Mouse (Mus musculus) CH12.LX (cell line): ENCODE measurements around the gene Olfr1198. TPM values are rescaled to one million over a fixed set of nuclear protein-coding genes. Genes with fewer than 3 reads are reported as not detected.

Source experiments
- DNase-seq: peaks from one replicate; pipeline ENCODE4 v3.0.0-alpha.2; 2013; ENCODE audit errors: extremely low read depth
- H3K27ac ChIP-seq: 2 replicates; pipeline ENCODE4 v1.5.1; 2012; ENCODE audit warnings: low read depth, mild to moderate bottlenecking, control low read depth, moderate library complexity; ENCODE audit not compliant: insufficient read depth
- H3K27me3 ChIP-seq: replicated peaks from 2 replicates; pipeline ENCODE3; 2012; ENCODE audit warnings: inconsistent platforms
- H3K36me3 ChIP-seq, 2 experiments: replicated peaks in 1 of 2; 2 replicates each; pipeline versions ENCODE3 to v1.6.1; 2012; ENCODE audit warnings: inconsistent platforms in 1 of 2, low read length in 1 of 2, mild to moderate bottlenecking in 1 of 2, mixed read lengths in 1 of 2, moderate library complexity in 1 of 2; ENCODE audit not compliant: control insufficient read depth in 1 of 2, insufficient read depth in 1 of 2
- H3K4me1 ChIP-seq, 2 experiments: 2 replicates each; pipeline ENCODE4 v1.6.1; 2012; ENCODE audit warnings: inconsistent platforms in 1 of 2, moderate library complexity in 1 of 2; ENCODE audit not compliant: insufficient read depth in 2 of 2, control insufficient read depth in 1 of 2
- H3K4me2 ChIP-seq: 2 replicates; pipeline ENCODE4 v1.6.1; 2012; ENCODE audit warnings: low read depth, mild to moderate bottlenecking, control low read depth; ENCODE audit not compliant: poor library complexity, insufficient read depth, severe bottlenecking
- H3K4me3 ChIP-seq, 3 experiments: fragments of 150-350 bp in 1 of 3; sonication (generic) in 1 of 3; replicated peaks in 1 of 3; 2 replicates each; pipeline versions ENCODE3 to v1.5.1; 2011 to 2012; ENCODE audit warnings: low read depth in 2 of 3, low read length in 2 of 3, mild to moderate bottlenecking in 2 of 3, moderate library complexity in 2 of 3, control low read depth in 1 of 3, improper control_type of control experiment in 1 of 3, inconsistent platforms in 1 of 3, mixed read lengths in 1 of 3; ENCODE audit not compliant: poor library complexity in 1 of 3
- H3K79me2 ChIP-seq: replicated peaks from 2 replicates; pipeline ENCODE4 v1.6.1; 2012; ENCODE audit warnings: mild to moderate bottlenecking, moderate library complexity; ENCODE audit not compliant: control insufficient read depth, poor library complexity, insufficient read depth, severe bottlenecking; ENCODE audit errors: extremely low read depth
- H3K9ac ChIP-seq: 2 replicates; pipeline ENCODE4 v1.6.1; 2012; ENCODE audit warnings: low read depth, mild to moderate bottlenecking, control low read depth, moderate library complexity; ENCODE audit not compliant: insufficient read depth
- H3K9me3 ChIP-seq: replicated peaks from 2 replicates; pipeline ENCODE3; 2012; ENCODE audit warnings: low read length, inconsistent platforms, mixed read lengths
- E2F4 ChIP-seq: IDR thresholded peaks from 2 replicates; pipeline ENCODE4 v1.6.1; 2011; ENCODE audit warnings: low read depth, low read length, improper control_type of control experiment; ENCODE audit not compliant: insufficient replicate concordance
- MAFK ChIP-seq: IDR thresholded peaks from 2 replicates; pipeline ENCODE4 v1.6.1; 2011; ENCODE audit warnings: low read length, improper control_type of control experiment; ENCODE audit not compliant: insufficient replicate concordance
- MAZ ChIP-seq: IDR thresholded peaks from 2 replicates; pipeline ENCODE4 v1.6.1; 2012; ENCODE audit warnings: low read depth, mild to moderate bottlenecking, inconsistent platforms, low read length, improper control_type of control experiment, moderate library complexity
- MEF2A ChIP-seq: IDR thresholded peaks from 2 replicates; pipeline ENCODE4 v1.6.1; 2014; ENCODE audit warnings: low read depth, mild to moderate bottlenecking, inconsistent platforms, low read length, improper control_type of control experiment, borderline replicate concordance
- NELFE ChIP-seq: IDR thresholded peaks from 2 replicates; pipeline ENCODE4 v1.6.1; 2011; ENCODE audit warnings: low read depth, low read length, improper control_type of control experiment
- PAX5 ChIP-seq: IDR thresholded peaks from 2 replicates; pipeline ENCODE4 v1.6.1; 2012; ENCODE audit warnings: low read length, inconsistent platforms, mixed read lengths
- POLR2A ChIP-seq: IDR thresholded peaks from 2 replicates; pipeline ENCODE4 v1.6.1; 2011; ENCODE audit warnings: low read depth, mild to moderate bottlenecking, improper control_type of control experiment, low read length
- RAD21 ChIP-seq: IDR thresholded peaks from 2 replicates; pipeline ENCODE4 v1.6.1; 2011; ENCODE audit warnings: low read depth, mild to moderate bottlenecking, low read length, improper control_type of control experiment, moderate library complexity
- SIN3A ChIP-seq: IDR thresholded peaks from 2 replicates; pipeline ENCODE4 v1.6.1; 2012; ENCODE audit warnings: low read length, improper control_type of control experiment, inconsistent platforms
- TBP ChIP-seq: conservative IDR thresholded peaks from 2 replicates; pipeline ENCODE4 v1.6.1; 2011; ENCODE audit warnings: low read depth, low read length, improper control_type of control experiment
- USF2 ChIP-seq: conservative IDR thresholded peaks from 2 replicates; pipeline ENCODE4 v1.6.1; 2011; ENCODE audit warnings: low read depth, low read length, improper control_type of control experiment
- ZNF384 ChIP-seq: IDR thresholded peaks from 2 replicates; pipeline ENCODE4 v1.6.1; 2012; ENCODE audit warnings: low read depth, low read length, improper control_type of control experiment, inconsistent platforms
- dilution Hi-C: fragments of 300-500 bp; cut with MboI; formaldehyde crosslinking; loops from 2 replicates; pipeline ENCODE4 v1.14.3; 2020; ENCODE audit warnings: low sequenced_read_pairs; ENCODE audit not compliant: extremely low pct_unique_long_range_greater_than_20kb, extremely low pct_ligation_motif_present
- in situ Hi-C: fragments of 300-500 bp; cut with MboI; formaldehyde crosslinking; loops from 3 replicates; pipeline ENCODE4 v1.14.3; 2019; ENCODE audit warnings: low sequenced_read_pairs, low pct_ligation_motif_present, low pct_unique_long_range_greater_than_20kb, mixed read lengths
- polyA plus RNA-seq: library from polyadenylated mRNA; unstranded; fragments of >175 nt; gene quantifications from 2 replicates; pipeline ENCODE4 v1.2.1, GENCODE M21; 2012; ENCODE audit warnings: low read depth; ENCODE audit not compliant: insufficient read length
- total RNA-seq, 2 experiments: library from RNA; depleted of rRNA; stranded (reverse); fragments of 300-350 nt in 1 of 2; fragments of >200 nt in 1 of 2; gene quantifications; 2 replicates each; pipeline ENCODE4 v1.2.3; 2012 to 2014

Gene Olfr1198
- total and polyA plus RNA-seq, 3 experiments: not detected

DNA sequence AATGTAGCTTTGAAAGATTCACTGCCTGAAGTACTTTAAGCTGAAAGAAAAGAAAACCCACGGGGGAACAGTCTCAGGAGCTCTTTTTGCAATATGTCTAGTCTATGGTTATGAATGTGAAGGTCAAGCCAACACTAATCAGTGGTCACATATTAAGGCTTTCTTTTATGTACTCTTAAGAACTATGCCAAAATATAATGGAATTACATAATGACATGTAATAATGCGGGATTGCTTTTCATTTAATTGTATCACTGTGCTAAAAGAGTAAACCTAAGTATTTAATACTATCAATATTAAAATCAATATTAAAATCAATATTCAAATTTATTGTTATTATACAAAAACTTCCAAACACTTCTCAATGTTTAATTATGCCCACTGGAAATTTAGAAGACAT is 46.7 kb downstream of the Olfr1198 start, which contains the start of gene Olfr1196:
Gene Olfr1196 (minus strand): TSS at position 101 of the 400 bp plus-strand sequence.
- no peak for TF ChIP-seq SIN3A
- TF ChIP-seq ZNF384: no peak
- no peak for TF ChIP-seq NELFE
- TF ChIP-seq TBP: no peak
- no peak for TF ChIP-seq PAX5
- TF ChIP-seq POLR2A: no peak
- TF ChIP-seq USF2: no peak
- TF ChIP-seq MAZ: no peak
- TF ChIP-seq RAD21: no peak
- no peak for TF ChIP-seq E2F4
- TF ChIP-seq MEF2A: no peak
- no peak for TF ChIP-seq MAFK
- H3K4me1 ChIP-seq: no peaks in the 10 kb centered on the region
- in situ Hi-C loops: no loop called here
- H3K27ac ChIP-seq: no peak within 1 kb of the TSS
- no peak for DNase-seq
- no peak within 1 kb of the TSS for H3K4me3 ChIP-seq
- no peak within 1 kb of the TSS for H3K4me2 ChIP-seq
- H3K9ac ChIP-seq: no peak within 1 kb of the TSS
- no peaks in the 10 kb centered on the region for H3K79me2 ChIP-seq
- H3K36me3 ChIP-seq: no peaks in the 10 kb centered on the region
- H3K9me3 ChIP-seq: no peaks in the 10 kb centered on the region
- H3K27me3 ChIP-seq: no peaks in the 10 kb centered on the region
- dilution Hi-C loops: no loop called here

Other genes with a start within 250 kb of the Olfr1198 start
Only the 20 nearest of the 22 such genes appear.
- not detected in 2 replicates for gene Olfr1188, start 194.4 kb downstream of the Olfr1198 start, total RNA-seq (2012; rRNA removed)
- gene Olfr1188, start 194.4 kb downstream of the Olfr1198 start, total RNA-seq (2014; rRNA removed): not detected in 2 replicates
- gene Olfr1188, start 194.4 kb downstream of the Olfr1198 start, polyA plus RNA-seq: not detected in 2 replicates
- gene Olfr1189, start 164.9 kb downstream of the Olfr1198 start, total RNA-seq (2012; rRNA removed): not detected in 2 replicates
- not detected in 2 replicates for gene Olfr1189, start 164.9 kb downstream of the Olfr1198 start, total RNA-seq (2014; rRNA removed)
- not detected in 2 replicates for gene Olfr1189, start 164.9 kb downstream of the Olfr1198 start, polyA plus RNA-seq
- not detected in 2 replicates for gene Olfr1191-ps1, start 110.8 kb downstream of the Olfr1198 start, total RNA-seq (2012; rRNA removed)
- gene Olfr1191-ps1, start 110.8 kb downstream of the Olfr1198 start, total RNA-seq (2014; rRNA removed): not detected in 2 replicates
- gene Olfr1191-ps1, start 110.8 kb downstream of the Olfr1198 start, polyA plus RNA-seq: not detected in 2 replicates
- not detected in 2 replicates for gene Olfr1192-ps1, start 102.9 kb downstream of the Olfr1198 start, total RNA-seq (2012; rRNA removed)
- gene Olfr1192-ps1, start 102.9 kb downstream of the Olfr1198 start, total RNA-seq (2014; rRNA removed): not detected in 2 replicates
- gene Olfr1192-ps1, start 102.9 kb downstream of the Olfr1198 start, polyA plus RNA-seq: not detected in 2 replicates
- not detected in 2 replicates for gene Olfr1193, start 75.7 kb downstream of the Olfr1198 start, total RNA-seq (2012; rRNA removed)
- not detected in 2 replicates for gene Olfr1193, start 75.7 kb downstream of the Olfr1198 start, total RNA-seq (2014; rRNA removed)
- gene Olfr1193, start 75.7 kb downstream of the Olfr1198 start, polyA plus RNA-seq: not detected in 2 replicates
- gene Olfr1195, start 62.2 kb downstream of the Olfr1198 start, total RNA-seq (2012; rRNA removed): not detected in 2 replicates
- not detected in 2 replicates for gene Olfr1195, start 62.2 kb downstream of the Olfr1198 start, total RNA-seq (2014; rRNA removed)
- gene Olfr1195, start 62.2 kb downstream of the Olfr1198 start, polyA plus RNA-seq: not detected in 2 replicates
- not detected in 2 replicates for gene Olfr1196, start 46.8 kb downstream of the Olfr1198 start, total RNA-seq (2012; rRNA removed)
- not detected in 2 replicates for gene Olfr1196, start 46.8 kb downstream of the Olfr1198 start, total RNA-seq (2014; rRNA removed)
- gene Olfr1196, start 46.8 kb downstream of the Olfr1198 start, polyA plus RNA-seq: not detected in 2 replicates
- not detected in 2 replicates for gene Olfr1197, start 19.0 kb downstream of the Olfr1198 start, total RNA-seq (2012; rRNA removed)
- gene Olfr1197, start 19.0 kb downstream of the Olfr1198 start, total RNA-seq (2014; rRNA removed): not detected in 2 replicates
- gene Olfr1197, start 19.0 kb downstream of the Olfr1198 start, polyA plus RNA-seq: not detected in 2 replicates
- gene Olfr1199, start 9.1 kb upstream of the Olfr1198 start, total RNA-seq (2012; rRNA removed): not detected in 2 replicates
- not detected in 2 replicates for gene Olfr1199, start 9.1 kb upstream of the Olfr1198 start, total RNA-seq (2014; rRNA removed)
- gene Olfr1199, start 9.1 kb upstream of the Olfr1198 start, polyA plus RNA-seq: not detected in 2 replicates
- not detected in 2 replicates for gene Olfr1200, start 19.1 kb upstream of the Olfr1198 start, total RNA-seq (2012; rRNA removed)
- gene Olfr1200, start 19.1 kb upstream of the Olfr1198 start, total RNA-seq (2014; rRNA removed): not detected in 2 replicates
- gene Olfr1200, start 19.1 kb upstream of the Olfr1198 start, polyA plus RNA-seq: not detected in 2 replicates
- gene Olfr1201, start 41.7 kb upstream of the Olfr1198 start, total RNA-seq (2012; rRNA removed): not detected in 2 replicates
- not detected in 2 replicates for gene Olfr1201, start 41.7 kb upstream of the Olfr1198 start, total RNA-seq (2014; rRNA removed)
- gene Olfr1201, start 41.7 kb upstream of the Olfr1198 start, polyA plus RNA-seq: not detected in 2 replicates
- not detected in 2 replicates for gene Olfr1202, start 63.1 kb upstream of the Olfr1198 start, total RNA-seq (2012; rRNA removed)
- gene Olfr1202, start 63.1 kb upstream of the Olfr1198 start, total RNA-seq (2014; rRNA removed): not detected in 2 replicates
- not detected in 2 replicates for gene Olfr1202, start 63.1 kb upstream of the Olfr1198 start, polyA plus RNA-seq
- gene Olfr1205, start 78.4 kb upstream of the Olfr1198 start, total RNA-seq (2012; rRNA removed): not detected in 2 replicates
- not detected in 2 replicates for gene Olfr1205, start 78.4 kb upstream of the Olfr1198 start, total RNA-seq (2014; rRNA removed)
- gene Olfr1205, start 78.4 kb upstream of the Olfr1198 start, polyA plus RNA-seq: not detected in 2 replicates
- not detected in 2 replicates for gene Olfr1204, start 97.9 kb upstream of the Olfr1198 start, total RNA-seq (2012; rRNA removed)
- not detected in 2 replicates for gene Olfr1204, start 97.9 kb upstream of the Olfr1198 start, total RNA-seq (2014; rRNA removed)
- gene Olfr1204, start 97.9 kb upstream of the Olfr1198 start, polyA plus RNA-seq: not detected in 2 replicates
- gene Olfr1206, start 111.9 kb upstream of the Olfr1198 start, total RNA-seq (2012; rRNA removed): not detected in 2 replicates
- gene Olfr1206, start 111.9 kb upstream of the Olfr1198 start, total RNA-seq (2014; rRNA removed): not detected in 2 replicates
- gene Olfr1206, start 111.9 kb upstream of the Olfr1198 start, polyA plus RNA-seq: not detected in 2 replicates
- gene Olfr1208, start 150.9 kb upstream of the Olfr1198 start, total RNA-seq (2012; rRNA removed): not detected in 2 replicates
- not detected in 2 replicates for gene Olfr1208, start 150.9 kb upstream of the Olfr1198 start, total RNA-seq (2014; rRNA removed)
- not detected in 2 replicates for gene Olfr1208, start 150.9 kb upstream of the Olfr1198 start, polyA plus RNA-seq
- gene Olfr1209, start 163.8 kb upstream of the Olfr1198 start, total RNA-seq (2012; rRNA removed): not detected in 2 replicates
- gene Olfr1209, start 163.8 kb upstream of the Olfr1198 start, total RNA-seq (2014; rRNA removed): not detected in 2 replicates
- not detected in 2 replicates for gene Olfr1209, start 163.8 kb upstream of the Olfr1198 start, polyA plus RNA-seq
- not detected in 2 replicates for gene Olfr1211, start 186.7 kb upstream of the Olfr1198 start, total RNA-seq (2012; rRNA removed)
- not detected in 2 replicates for gene Olfr1211, start 186.7 kb upstream of the Olfr1198 start, total RNA-seq (2014; rRNA removed)
- not detected in 2 replicates for gene Olfr1211, start 186.7 kb upstream of the Olfr1198 start, polyA plus RNA-seq
- not detected in 2 replicates for gene Olfr1212, start 202.6 kb upstream of the Olfr1198 start, total RNA-seq (2012; rRNA removed)
- gene Olfr1212, start 202.6 kb upstream of the Olfr1198 start, total RNA-seq (2014; rRNA removed): not detected in 2 replicates
- not detected in 2 replicates for gene Olfr1212, start 202.6 kb upstream of the Olfr1198 start, polyA plus RNA-seq
- gene Gm13762, start 228.9 kb upstream of the Olfr1198 start, total RNA-seq (2012; rRNA removed): not detected in 2 replicates
- gene Gm13762, start 228.9 kb upstream of the Olfr1198 start, total RNA-seq (2014; rRNA removed): not detected in 2 replicates
- gene Gm13762, start 228.9 kb upstream of the Olfr1198 start, polyA plus RNA-seq: not detected in 2 replicates